Comparison of ENCODE assay signal across 14 mouse cellular contexts in genomic region chr8:45291790-45292189, GRCm38 (mm10). TPM values are rescaled to one million over a fixed set of nuclear protein-coding genes. Genes with fewer than 3 reads are reported as not detected.
A peak's percentile ranks its signal among the peaks of the same experiment; 100 is the strongest.
DNase-seq lines count a peak whose midpoint lies in the region; ATAC-seq and TF ChIP-seq lines count a peak whose summit lies in the region.
"Had no signal": no experiment of that assay in that cellular context is flagged by ENCODE, and none has a peak within 500 bp of the region (broad histone marks: within the 10 kb centered on the region; RNA-seq: fewer than 3 reads in every experiment).

No protein-coding gene starts in this region.

- no peak for TF ChIP-seq POLR2A in heart, adult 2 months (IDR thresholded peaks at IDR 0.05; ENCODE audit: insufficient read depth, low read depth, low read length)

- H3K27ac ChIP-seq in heart, adult 2 months: no peak overlapping the region

- DNase-seq in left cerebral cortex, postnatal 14 days (ENCODE audit: low spot score in 2 of 2): peak; percentile 19 to 37
- DNase-seq in left cerebral cortex, adult 11 months (ENCODE audit: low spot score): no peak
- DNase-seq in cerebellum, adult 9-10 months: peak; percentile 37
- DNase-seq in layer of hippocampus, adult 11-12 months (ENCODE audit: low spot score): peak; percentile 56
- peak; percentile 21 to 41 for DNase-seq in left cerebral cortex, postnatal 25 days (ENCODE audit: low spot score in 2 of 2)
- DNase-seq in heart, adult 2 months: no peak
- DNase-seq in testis, postnatal 14 days (ENCODE audit: low spot score): no peak
- DNase-seq: kidney, adult 8-10 months; thymus, postnatal 36 days had no signal

- TF ChIP-seq EP300 in heart, adult 2 months (IDR thresholded peaks at IDR 0.05; ENCODE audit: insufficient read depth, low read depth, low read length): no peak

- no peak for TF ChIP-seq CTCF in heart, adult 2 months (IDR thresholded peaks at IDR 0.05)

- H3K27me3 ChIP-seq in heart, adult 2 months (ENCODE audit: control insufficient read depth, insufficient read depth, low read length): no peaks in the 10 kb centered on the region

- 90% methylated on average over 2 of the region's 2 CpGs for WGBS in heart, adult 2 months

- no peaks in the 10 kb centered on the region for H3K4me1 ChIP-seq in heart, adult 2 months (ENCODE audit: control insufficient read depth, insufficient read depth, low read length)

- H3K79me2 ChIP-seq in heart, adult 2 months (replicated peaks; ENCODE audit: control insufficient read depth, insufficient read depth, low read length): no peaks in the 10 kb centered on the region

- no peaks in the 10 kb centered on the region for H3K36me3 ChIP-seq in heart, adult 2 months (ENCODE audit: control insufficient read depth, insufficient read depth, low read length)

- no peak overlapping the region for H3K4me3 ChIP-seq in heart, adult 2 months

- no peak for ATAC-seq in activated CD4-positive, CD25-positive, alpha-beta regulatory T cell, adult 4 months
- ATAC-seq: lung, postnatal 0 days had no signal

- no peak overlapping the region for H3K9ac ChIP-seq in heart, adult 2 months (ENCODE audit: low read depth, low read length)

- intact Hi-C loops in left cerebral cortex, postnatal 14 days (cut with DNase I): no loop called here
- intact Hi-C loops in left cerebral cortex, postnatal 25 days (cut with DNase I): no loop called here
- intact Hi-C loops in heart, adult 2 months (cut with DNase I): no loop called here

RNA-seq across cellular contexts. Expression of gene Klkb1, which starts 2.9 kb away (rescaled TPM):
- not detected for total RNA-seq in left cerebral cortex, postnatal 14 days (2021)
- total RNA-seq in left cerebral cortex, postnatal 25 days (2021): not detected
- total RNA-seq in heart, adult 2 months (2021): not detected
- polyA plus RNA-seq in heart, adult 2 months (2012; rRNA removed): 0.04 TPM in 1 of 2 replicates, not detected in the other
- polyA plus RNA-seq in activated CD4-positive, CD25-positive, alpha-beta regulatory T cell, adult 4 months (2017; shearing (Covaris generic)): under 1 TPM; 0.09 to 0.25 TPM
- total RNA-seq: granulocyte monocyte progenitor cell, adult 5-6 weeks had no signal
- polyA plus RNA-seq: heart, embryonic 16.5 days had no signal

RNA-seq across cellular contexts. Expression of gene Gm45753, which starts 16.5 kb away (rescaled TPM):
- not detected for total RNA-seq in left cerebral cortex, postnatal 14 days (2021)
- total RNA-seq in left cerebral cortex, postnatal 25 days (2021): not detected
- total RNA-seq in heart, adult 2 months (2021): not detected
- 0.06 TPM in 1 of 2 replicates, not detected in the other for polyA plus RNA-seq in heart, adult 2 months (2012; rRNA removed)
- not detected for polyA plus RNA-seq in activated CD4-positive, CD25-positive, alpha-beta regulatory T cell, adult 4 months (2017; shearing (Covaris generic))
- total RNA-seq: granulocyte monocyte progenitor cell, adult 5-6 weeks had no signal
- polyA plus RNA-seq: small intestine, adult 2 months had no signal

RNA-seq across cellular contexts. Expression of gene F11, which starts 30.0 kb away (rescaled TPM):
- not detected for total RNA-seq in left cerebral cortex, postnatal 14 days (2021)
- total RNA-seq in left cerebral cortex, postnatal 25 days (2021): not detected
- total RNA-seq in heart, adult 2 months (2021): not detected
- polyA plus RNA-seq in heart, adult 2 months (2012; rRNA removed): not detected in 2 replicates
- polyA plus RNA-seq in activated CD4-positive, CD25-positive, alpha-beta regulatory T cell, adult 4 months (2017; shearing (Covaris generic)): not detected
- total RNA-seq: granulocyte monocyte progenitor cell, adult 5-6 weeks had no signal
- polyA plus RNA-seq: heart, embryonic 16.5 days; lung, postnatal 0 days; small intestine, adult 2 months had no signal

RNA-seq across cellular contexts. Expression of gene Cyp4v3, which starts 41.2 kb away (rescaled TPM):
- 1 to 10 TPM; 4.1 to 4.3 TPM for total RNA-seq in left cerebral cortex, postnatal 14 days (2021)
- total RNA-seq in left cerebral cortex, postnatal 25 days (2021): 1 to 10 TPM; 5.1 to 5.7 TPM
- 1 to 10 TPM; 2.3 to 2.4 TPM for total RNA-seq in heart, adult 2 months (2021)
- polyA plus RNA-seq in heart, adult 2 months (2012; rRNA removed): 1.4 and 2.1 TPM in 2 replicates
- 10 to 100 TPM; 10.8 to 14.2 TPM for polyA plus RNA-seq in activated CD4-positive, CD25-positive, alpha-beta regulatory T cell, adult 4 months (2017; shearing (Covaris generic))

Comparison
In these comparisons a context has a peak if more than half of its experiments do, and no peak if none do; other contexts are left out.
1. DNase-seq: peak in left cerebral cortex, postnatal 14 days (2 of 2), cerebellum, adult 9-10 months (single experiment), layer of hippocampus, adult 11-12 months (single experiment) and left cerebral cortex, postnatal 25 days (2 of 2); none in left cerebral cortex, adult 11 months (single experiment), heart, adult 2 months (0 of 2) and testis, postnatal 14 days (single experiment).